Mouse (Mus musculus): ENCODE measurements at regions not wholly inside any gene's neighbourhood (a gene's known extent, or its start where the extent isn't known, plus 50 kb on each side); places are given as distances from the start of the nearest gene placed in this dataset.

DNA sequence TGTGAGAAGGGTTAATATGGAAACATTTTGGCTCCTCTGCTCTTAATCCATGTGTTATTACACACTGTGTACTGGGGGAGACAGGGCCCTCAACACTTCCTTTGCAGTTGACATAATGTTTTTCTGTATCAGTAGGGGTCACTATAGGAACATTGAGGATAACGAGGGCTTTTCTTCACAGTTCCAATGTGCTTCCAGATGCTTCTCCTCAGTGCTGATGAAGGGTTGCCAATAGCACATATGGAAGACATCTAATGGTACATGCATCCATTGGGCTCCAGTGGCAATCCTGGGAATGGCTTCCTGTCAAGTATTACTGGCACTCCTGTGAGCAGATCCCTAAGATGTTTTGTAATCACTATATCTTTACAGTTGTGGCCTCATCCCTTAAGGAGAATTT is 62.1 kb downstream of the Naa11 start:
- 24% methylated on average over 1 of the region's 1 CpGs for WGBS
- peak; percentile 60; the same call in 1 of the 2 replicates for ATAC-seq (ENCODE audit: insufficient read depth, low FRiP score)
- H3K27me3 ChIP-seq (ENCODE audit: control insufficient read depth, insufficient read depth, low read length): no peaks in the 10 kb centered on the region

GRCm38 (mm10) chr5:97325831-97326230 is 66.3 kb downstream of the Naa11 start:
- 84% methylated on average over 5 of the region's 5 CpGs for WGBS
- ATAC-seq (ENCODE audit: insufficient read depth, low FRiP score): no peak
- Histone ChIP-seq H3K27me3 (ENCODE audit: control insufficient read depth, insufficient read depth, low read length) (no peaks in the 10 kb centered on the region), H3K27ac (ENCODE audit: low read length) (no peak overlapping the region), H3K9me3 (replicated peaks; ENCODE audit: control insufficient read depth, low read length) (no peaks in the 10 kb centered on the region), H3K4me2 (ENCODE audit: low read depth, low read length) (no peak overlapping the region), H3K4me3 (replicated peaks; ENCODE audit: low read length) (no peak overlapping the region), H3K9ac (ENCODE audit: low read length) (no peak overlapping the region), H3K36me3 (ENCODE audit: control insufficient read depth, insufficient read depth, low read length) (no peaks in the 10 kb centered on the region), H3K4me1 (ENCODE audit: control insufficient read depth, insufficient read depth, low read length) (no peaks in the 10 kb centered on the region)

More for the DNA sequence above, 62.1 kb downstream of the Naa11 start:
- H3K27ac ChIP-seq (ENCODE audit: low read length): no peak overlapping the region
- H3K4me2 ChIP-seq (ENCODE audit: low read depth, low read length): no peak overlapping the region
- H3K4me1 ChIP-seq (ENCODE audit: control insufficient read depth, insufficient read depth, low read length): no peaks in the 10 kb centered on the region
- H3K9me3 ChIP-seq (replicated peaks; ENCODE audit: control insufficient read depth, low read length): no peaks in the 10 kb centered on the region
- no peak overlapping the region for H3K9ac ChIP-seq (ENCODE audit: low read length)
- H3K36me3 ChIP-seq (ENCODE audit: control insufficient read depth, insufficient read depth, low read length): no peaks in the 10 kb centered on the region
- no peak overlapping the region for H3K4me3 ChIP-seq (replicated peaks; ENCODE audit: low read length)

- no peaks in the 10 kb centered on the region for H3K36me3 ChIP-seq (ENCODE audit: control insufficient read depth, insufficient read depth, low read length)
- no peak overlapping the region for H3K4me3 ChIP-seq (replicated peaks; ENCODE audit: low read length)
- no peak overlapping the region for H3K9ac ChIP-seq (ENCODE audit: low read length)
- H3K4me2 ChIP-seq (ENCODE audit: low read depth, low read length): no peak overlapping the region
- no peak for ATAC-seq (ENCODE audit: insufficient read depth, low FRiP score)
- H3K4me1 ChIP-seq (ENCODE audit: control insufficient read depth, insufficient read depth, low read length): no peaks in the 10 kb centered on the region
- no peaks in the 10 kb centered on the region for H3K9me3 ChIP-seq (replicated peaks; ENCODE audit: control insufficient read depth, low read length)
- H3K27ac ChIP-seq (ENCODE audit: low read length): no peak overlapping the region
- WGBS: 42% methylated on average over 3 of the region's 3 CpGs
- no peaks in the 10 kb centered on the region for H3K27me3 ChIP-seq (ENCODE audit: control insufficient read depth, insufficient read depth, low read length)
Measured at GRCm38 (mm10) chr5:97323873-97324272, 68.3 kb downstream of the Naa11 start.

GRCm38 (mm10) chr5:97319816-97320487 is 72.2 kb downstream of the Naa11 start:
- Histone ChIP-seq H3K4me3 (replicated peaks; ENCODE audit: low read length) (no peak overlapping the region), H3K27me3 (ENCODE audit: control insufficient read depth, insufficient read depth, low read length) (no peaks in the 10 kb centered on the region), H3K4me2 (ENCODE audit: low read depth, low read length) (no peak overlapping the region), H3K4me1 (ENCODE audit: control insufficient read depth, insufficient read depth, low read length) (no peaks in the 10 kb centered on the region), H3K27ac (ENCODE audit: low read length) (no peak overlapping the region), H3K36me3 (ENCODE audit: control insufficient read depth, insufficient read depth, low read length) (no peaks in the 10 kb centered on the region), H3K9me3 (replicated peaks; ENCODE audit: control insufficient read depth, low read length) (no peaks in the 10 kb centered on the region), H3K9ac (ENCODE audit: low read length) (no peak overlapping the region)
- no peak for ATAC-seq (ENCODE audit: insufficient read depth, low FRiP score)
- 84% methylated on average over 2 of the region's 2 CpGs for WGBS

DNA sequence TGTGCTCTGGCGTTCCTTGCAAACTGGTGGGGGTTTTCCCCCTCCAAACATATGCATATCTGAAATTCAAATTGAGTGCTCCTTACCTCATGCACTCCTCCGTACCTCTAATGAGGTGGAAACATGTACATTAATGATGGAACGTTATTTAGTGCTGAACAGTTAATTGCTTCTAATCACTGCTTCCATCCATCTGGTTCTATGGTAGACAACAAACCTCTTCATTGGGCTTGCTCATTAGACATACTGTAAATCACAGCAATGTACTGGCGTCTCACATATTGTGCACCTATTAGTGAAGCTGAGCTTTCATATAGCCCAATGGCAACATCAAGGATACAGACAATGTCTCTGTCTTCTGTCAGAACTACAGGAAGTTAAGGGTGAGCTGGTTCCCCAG is 85.3 kb downstream of the Naa11 start:
- no peak for ATAC-seq (ENCODE audit: insufficient read depth, low FRiP score)
- 86% methylated on average over 4 of the region's 4 CpGs for WGBS
- no peak overlapping the region for H3K4me3 ChIP-seq (replicated peaks; ENCODE audit: low read length)
- no peak overlapping the region for H3K9ac ChIP-seq (ENCODE audit: low read length)
- no peak overlapping the region for H3K27ac ChIP-seq (ENCODE audit: low read length)
- H3K4me1 ChIP-seq (ENCODE audit: control insufficient read depth, insufficient read depth, low read length): no peaks in the 10 kb centered on the region
- H3K27me3 ChIP-seq (ENCODE audit: control insufficient read depth, insufficient read depth, low read length): no peaks in the 10 kb centered on the region
- H3K9me3 ChIP-seq (replicated peaks; ENCODE audit: control insufficient read depth, low read length): no peaks in the 10 kb centered on the region
- H3K36me3 ChIP-seq (ENCODE audit: control insufficient read depth, insufficient read depth, low read length): no peaks in the 10 kb centered on the region
- H3K4me2 ChIP-seq (ENCODE audit: low read depth, low read length): no peak overlapping the region

DNA sequence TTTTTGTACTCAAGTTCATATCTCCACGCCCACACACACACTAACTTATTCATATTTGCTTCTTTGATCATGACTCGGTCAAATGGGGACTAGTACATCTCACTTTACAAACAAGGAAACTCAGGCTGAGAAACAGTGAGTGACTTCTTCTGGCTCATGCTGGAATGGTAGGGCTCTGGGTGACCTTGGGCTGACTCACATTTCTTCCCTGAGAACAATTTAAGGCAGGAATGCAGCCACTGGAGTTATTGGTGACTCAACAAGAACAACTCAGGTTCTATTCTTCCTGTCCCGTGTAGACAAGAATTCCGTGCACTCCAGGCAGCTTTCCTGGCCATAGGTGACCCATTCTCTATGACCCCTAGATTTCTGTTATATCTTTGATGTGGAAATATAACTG is 87.3 kb downstream of the Naa11 start:
- WGBS: 71% methylated on average over 4 of the region's 4 CpGs
- Histone ChIP-seq H3K4me3 (replicated peaks; ENCODE audit: low read length) (no peak overlapping the region), H3K4me2 (ENCODE audit: low read depth, low read length) (no peak overlapping the region), H3K27ac (ENCODE audit: low read length) (no peak overlapping the region), H3K27me3 (ENCODE audit: control insufficient read depth, insufficient read depth, low read length) (no peaks in the 10 kb centered on the region), H3K9me3 (replicated peaks; ENCODE audit: control insufficient read depth, low read length) (no peaks in the 10 kb centered on the region), H3K36me3 (ENCODE audit: control insufficient read depth, insufficient read depth, low read length) (no peaks in the 10 kb centered on the region), H3K4me1 (ENCODE audit: control insufficient read depth, insufficient read depth, low read length) (no peaks in the 10 kb centered on the region), H3K9ac (ENCODE audit: low read length) (no peak overlapping the region)
- ATAC-seq (ENCODE audit: insufficient read depth, low FRiP score): no peak

DNA sequence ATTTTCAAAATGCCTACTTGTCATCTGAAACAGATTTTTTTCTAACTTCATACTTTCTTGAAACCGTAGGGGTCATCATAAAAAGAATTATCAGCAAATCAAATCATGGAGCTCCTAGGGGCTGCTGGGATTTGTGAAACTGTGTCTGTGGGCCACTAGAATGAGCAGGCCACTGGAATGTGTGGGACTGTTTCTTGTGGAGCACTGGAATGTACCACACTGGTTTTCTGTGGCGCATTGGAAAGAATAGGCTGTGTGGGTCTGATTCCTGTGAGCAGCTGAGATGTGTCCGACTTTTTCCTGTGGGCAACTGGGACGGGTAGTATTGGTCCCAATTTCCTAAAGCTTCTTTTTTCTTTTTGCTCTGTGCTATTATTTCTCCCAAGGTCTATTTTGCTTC is 90.6 kb downstream of the Naa11 start:
- no peak for ATAC-seq (ENCODE audit: insufficient read depth, low FRiP score)

GRCm38 (mm10) chr5:97300861-97301260 is 91.3 kb downstream of the Naa11 start:
- 64% methylated on average over 5 of the region's 5 CpGs for WGBS
- no peak for ATAC-seq (ENCODE audit: insufficient read depth, low FRiP score)
- Histone ChIP-seq H3K27me3 (ENCODE audit: control insufficient read depth, insufficient read depth, low read length) (no peaks in the 10 kb centered on the region), H3K27ac (ENCODE audit: low read length) (no peak overlapping the region), H3K4me1 (ENCODE audit: control insufficient read depth, insufficient read depth, low read length) (no peaks in the 10 kb centered on the region), H3K9me3 (replicated peaks; ENCODE audit: control insufficient read depth, low read length) (no peaks in the 10 kb centered on the region), H3K4me3 (replicated peaks; ENCODE audit: low read length) (no peak overlapping the region), H3K4me2 (ENCODE audit: low read depth, low read length) (no peak overlapping the region), H3K9ac (ENCODE audit: low read length) (no peak overlapping the region), H3K36me3 (ENCODE audit: control insufficient read depth, insufficient read depth, low read length) (no peaks in the 10 kb centered on the region)

More for the DNA sequence above, 90.6 kb downstream of the Naa11 start:
- Histone ChIP-seq H3K36me3 (ENCODE audit: control insufficient read depth, insufficient read depth, low read length) (no peaks in the 10 kb centered on the region), H3K9ac (ENCODE audit: low read length) (no peak overlapping the region), H3K4me2 (ENCODE audit: low read depth, low read length) (no peak overlapping the region), H3K4me3 (replicated peaks; ENCODE audit: low read length) (no peak overlapping the region), H3K27me3 (ENCODE audit: control insufficient read depth, insufficient read depth, low read length) (no peaks in the 10 kb centered on the region), H3K4me1 (ENCODE audit: control insufficient read depth, insufficient read depth, low read length) (no peaks in the 10 kb centered on the region), H3K9me3 (replicated peaks; ENCODE audit: control insufficient read depth, low read length) (no peaks in the 10 kb centered on the region), H3K27ac (ENCODE audit: low read length) (no peak overlapping the region)
- 78% methylated on average over 4 of the region's 4 CpGs for WGBS

GRCm38 (mm10) chr5:97300114-97300840 is 91.9 kb downstream of the Naa11 start:
- Histone ChIP-seq H3K4me1 (ENCODE audit: control insufficient read depth, insufficient read depth, low read length) (no peaks in the 10 kb centered on the region), H3K27me3 (ENCODE audit: control insufficient read depth, insufficient read depth, low read length) (no peaks in the 10 kb centered on the region), H3K9me3 (replicated peaks; ENCODE audit: control insufficient read depth, low read length) (no peaks in the 10 kb centered on the region), H3K36me3 (ENCODE audit: control insufficient read depth, insufficient read depth, low read length) (no peaks in the 10 kb centered on the region), H3K4me3 (replicated peaks; ENCODE audit: low read length) (no peak overlapping the region), H3K9ac (ENCODE audit: low read length) (no peak overlapping the region), H3K27ac (ENCODE audit: low read length) (no peak overlapping the region), H3K4me2 (ENCODE audit: low read depth, low read length) (no peak overlapping the region)
- no peak for ATAC-seq (ENCODE audit: insufficient read depth, low FRiP score)
- 79% methylated on average over 6 of the region's 6 CpGs for WGBS
